Mouse (Mus musculus) spleen, postnatal 36 days (tissue): ENCODE results near the gene Stab1.

Source experiments
- DNase-seq, 2 experiments: peaks; one replicate each; pipeline ENCODE4 v3.0.0; 2022; ENCODE audit warnings: low spot score in 2 of 2, mixed read lengths in 1 of 2

The Stab1 gene

GRCm38 (mm10) chr14:31168425-31168824, at the start of gene Stab1:
Stab1 (minus strand) TSS chr14:31168641.
- DNase-seq = no peak

DNA sequence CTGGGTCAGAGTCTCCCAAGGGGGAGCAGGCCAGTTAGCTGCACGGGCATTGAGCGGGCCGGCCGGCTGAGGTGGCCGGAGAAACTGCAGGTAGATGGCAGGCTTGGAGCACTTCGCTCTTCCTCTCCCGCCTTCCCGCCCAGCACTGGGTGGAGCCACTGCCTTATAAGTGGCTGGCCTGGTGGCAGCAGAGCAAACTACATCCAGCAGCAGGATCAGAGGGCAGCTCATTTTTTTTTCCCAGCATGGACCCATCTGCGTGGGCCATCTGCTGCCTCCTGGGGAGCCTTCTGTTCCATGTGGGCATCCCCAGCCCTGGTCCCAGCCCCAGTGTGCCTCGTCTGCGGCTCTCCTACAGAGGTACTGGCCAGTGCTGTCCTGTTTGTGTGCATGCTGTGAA, 49.2 kb upstream of the Stab1 start, which contains the start of gene Sema3g:
Sema3g (plus strand) TSS at position 195 of the 400 bp plus-strand sequence.
- DNase-seq = peak; percentile 51 to 62

- DNase-seq = no peak
These were observed 48.4 kb upstream of the Stab1 start, which contains the start of gene Nisch for GRCm38 (mm10) chr14:31216846-31217245. Nisch (minus strand) TSS chr14:31216946.

GRCm38 (mm10) chr14:31215157-31216002, 46.9 kb upstream of the Stab1 start:
- peak; percentile 69 to 73 for DNase-seq

DNA sequence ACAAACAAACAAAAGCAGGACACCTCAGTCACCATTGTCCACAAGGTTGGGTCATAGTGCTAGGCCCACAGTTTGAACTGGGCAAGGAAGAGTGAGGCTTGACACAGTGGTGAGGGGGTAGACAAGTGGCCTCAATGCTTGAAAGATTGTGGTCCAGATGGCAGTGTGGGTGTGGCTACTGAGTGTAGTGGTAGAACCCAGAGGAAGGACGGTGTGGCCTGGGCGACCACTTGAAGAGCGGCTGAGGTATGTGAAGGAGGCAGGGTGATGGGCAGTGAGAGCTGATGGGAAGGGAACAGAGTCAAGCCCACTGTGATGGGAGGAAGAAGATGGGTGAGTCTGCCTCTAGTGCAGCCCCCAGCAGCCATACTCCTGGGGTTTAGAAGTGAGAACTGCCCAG, 46.2 kb upstream of the Stab1 start:
- DNase-seq = no peak

- DNase-seq = no peak
These were observed 45.4 kb upstream of the Stab1 start for GRCm38 (mm10) chr14:31213868-31214267.

GRCm38 (mm10) chr14:31212499-31212898, 44.1 kb upstream of the Stab1 start:
- no peak for DNase-seq

DNA sequence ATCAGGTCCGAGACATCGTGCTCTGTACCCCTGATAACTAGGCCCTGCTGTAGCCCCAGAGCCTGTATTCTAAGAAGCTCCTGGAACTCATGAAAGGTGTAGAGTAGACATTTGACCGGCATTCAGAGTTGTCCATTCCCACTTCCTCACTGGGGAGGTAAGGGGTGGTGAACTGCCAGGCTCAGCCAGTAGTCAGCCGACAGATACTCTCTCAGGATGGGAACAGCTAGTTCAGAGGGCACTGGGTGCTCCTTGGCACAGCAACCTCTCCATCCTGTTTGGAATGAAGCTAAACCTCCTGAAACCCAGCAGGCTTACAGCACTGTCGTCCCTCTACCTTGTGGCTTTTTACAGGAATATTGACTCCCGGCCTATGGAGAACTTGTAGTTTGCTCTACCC, 43.4 kb upstream of the Stab1 start:
- DNase-seq = no peak

GRCm38 (mm10) chr14:31209133-31209557, 40.7 kb upstream of the Stab1 start:
- DNase-seq = no peak

- no peak for DNase-seq
These were observed 39.6 kb upstream of the Stab1 start, which contains the start of gene Tnnc1 for GRCm38 (mm10) chr14:31208084-31208483. Tnnc1 (plus strand) TSS chr14:31208312.

GRCm38 (mm10) chr14:31207070-31207830, 38.8 kb upstream of the Stab1 start:
- DNase-seq = peak in 1 of 2 experiments; percentile 31

DNA sequence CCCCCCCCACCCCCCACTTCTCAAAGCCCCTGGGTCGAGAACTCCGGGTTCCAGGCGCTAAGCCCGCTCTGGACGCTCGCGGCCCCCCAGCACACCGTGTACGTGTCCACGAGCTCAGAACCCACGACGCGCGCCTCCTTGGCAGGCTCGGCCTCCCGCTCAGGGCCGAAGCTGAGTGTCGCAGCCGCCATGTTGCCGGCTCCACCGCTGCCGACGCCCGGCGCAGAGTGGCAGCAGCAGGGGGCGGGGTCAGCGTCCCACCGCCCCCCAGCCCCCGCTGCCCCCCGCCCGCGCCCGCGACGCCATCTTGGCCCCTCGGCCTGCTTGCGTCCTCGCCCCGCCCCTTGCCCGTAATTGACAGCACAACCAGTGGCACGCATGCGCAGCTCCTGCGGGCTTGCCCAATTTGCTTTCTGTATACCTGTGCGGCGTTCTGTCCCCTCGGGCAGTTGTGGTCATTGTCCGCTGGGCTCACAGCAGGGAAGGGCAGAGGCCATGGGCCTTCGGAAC, 38.1 kb upstream of the Stab1 start:
- DNase-seq = peak; percentile 94 to 96

DNA sequence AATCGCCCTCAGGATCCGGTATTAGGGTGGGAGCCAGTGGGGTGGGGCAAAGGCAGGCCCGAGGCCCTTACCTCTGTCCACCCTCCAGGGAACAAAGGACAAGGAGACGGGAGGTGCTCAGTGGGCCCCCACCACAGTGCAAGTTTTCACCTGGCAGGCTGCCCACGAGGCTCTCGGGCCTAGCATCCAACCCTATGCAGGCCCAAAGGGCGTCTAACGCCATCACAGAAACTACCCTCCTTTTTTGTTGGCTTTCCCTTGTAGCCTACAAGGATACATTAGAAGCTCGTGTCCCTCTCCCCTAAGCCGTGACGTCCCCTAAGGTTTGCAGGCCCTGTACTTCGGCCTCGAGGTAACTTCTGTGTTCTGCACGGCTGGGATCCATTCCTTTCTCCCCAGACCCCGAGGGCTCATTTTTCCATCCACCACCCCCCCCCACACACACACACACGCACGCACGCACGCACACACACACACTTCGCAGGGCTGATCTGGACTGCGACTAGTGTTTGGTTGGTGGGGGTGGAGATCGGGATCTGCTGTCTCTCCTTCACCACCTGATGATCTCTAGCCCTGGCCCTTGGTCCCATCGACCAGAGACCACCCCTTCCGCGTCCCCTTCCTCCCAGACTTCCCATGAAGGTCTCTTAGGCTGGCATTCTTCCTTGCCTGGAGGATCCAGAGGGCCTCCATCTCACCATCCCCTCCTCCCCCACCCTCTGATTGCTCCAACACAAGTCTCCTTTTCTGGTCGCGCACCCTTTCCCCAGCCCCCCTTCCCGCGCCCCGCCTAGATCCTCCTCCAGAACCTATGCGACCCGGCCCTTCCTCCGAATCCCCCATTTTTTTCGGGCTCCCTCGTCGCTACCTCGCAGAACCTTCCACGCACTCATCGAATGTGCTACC, 37.4 kb upstream of the Stab1 start:
- DNase-seq = peak in 1 of 2 experiments; percentile 28

GRCm38 (mm10) chr14:31205244-31205561, 36.8 kb upstream of the Stab1 start:
- DNase-seq = no peak

DNA sequence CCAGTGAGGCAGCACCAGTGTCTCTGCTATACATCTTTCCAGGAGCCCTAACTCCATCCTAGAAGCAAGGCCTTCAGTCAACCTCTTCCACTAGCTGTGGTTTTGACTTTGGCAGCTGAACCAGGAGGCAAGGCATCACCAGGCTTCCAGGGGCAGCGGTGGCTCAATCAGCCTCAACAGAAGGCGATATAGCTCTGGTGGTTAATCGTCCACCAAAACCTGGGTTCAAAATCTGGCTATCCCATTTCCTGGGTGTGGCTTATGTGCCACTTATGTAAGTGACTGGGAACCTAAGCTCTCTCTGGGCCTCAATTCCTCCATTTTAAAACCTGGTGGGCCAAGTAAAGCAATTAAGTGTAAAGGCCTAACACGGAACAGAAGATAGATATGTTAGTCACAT, 36.4 kb upstream of the Stab1 start:
- no peak for DNase-seq

DNA sequence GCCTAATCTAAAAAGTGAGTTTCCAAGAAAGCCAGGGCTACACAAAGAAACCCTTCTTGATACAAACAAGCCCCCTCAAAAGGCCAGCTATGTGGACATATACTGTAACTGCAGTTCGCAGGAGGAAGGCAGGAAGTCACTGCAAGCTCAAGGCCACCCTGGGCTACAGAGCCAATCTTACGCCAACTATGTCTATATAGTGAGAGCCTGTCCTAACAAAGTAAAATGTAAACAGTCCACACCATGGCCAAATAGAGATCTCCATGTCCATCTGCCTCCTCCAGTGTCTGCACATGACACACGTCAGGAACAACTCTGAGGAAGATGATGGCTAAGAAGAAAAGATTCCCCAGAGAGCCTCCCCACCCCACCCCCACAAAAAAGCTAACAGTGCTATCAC, 31.6 kb upstream of the Stab1 start:
- no peak for DNase-seq

DNA sequence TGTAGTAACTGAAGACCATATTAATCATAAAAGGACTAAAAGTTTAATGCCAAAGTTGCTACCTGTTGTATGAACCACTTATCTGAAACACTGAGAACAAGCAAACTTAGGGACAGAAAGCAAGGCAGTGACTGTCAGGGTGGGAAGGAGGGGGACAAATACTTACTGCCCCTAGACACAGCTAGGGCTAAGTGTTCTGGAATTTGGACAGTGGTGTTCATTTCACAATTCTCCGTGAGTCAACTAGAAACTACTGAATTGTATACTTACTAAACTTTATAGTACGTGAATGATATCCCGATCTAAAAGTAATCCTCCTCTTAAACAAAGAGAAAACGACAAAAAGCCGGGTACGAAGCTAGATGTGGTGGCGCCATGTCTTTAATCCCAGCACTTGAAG, 31.2 kb upstream of the Stab1 start:
- DNase-seq = no peak

GRCm38 (mm10) chr14:31197547-31198516, 29.4 kb upstream of the Stab1 start:
- DNase-seq = no peak

GRCm38 (mm10) chr14:31195968-31196367, 27.5 kb upstream of the Stab1 start:
- DNase-seq = no peak

GRCm38 (mm10) chr14:31195521-31195920, 27.1 kb upstream of the Stab1 start:
- no peak for DNase-seq
